Mouse (Mus musculus): ENCODE measurements around the gene Hist1h2br.

DNA sequence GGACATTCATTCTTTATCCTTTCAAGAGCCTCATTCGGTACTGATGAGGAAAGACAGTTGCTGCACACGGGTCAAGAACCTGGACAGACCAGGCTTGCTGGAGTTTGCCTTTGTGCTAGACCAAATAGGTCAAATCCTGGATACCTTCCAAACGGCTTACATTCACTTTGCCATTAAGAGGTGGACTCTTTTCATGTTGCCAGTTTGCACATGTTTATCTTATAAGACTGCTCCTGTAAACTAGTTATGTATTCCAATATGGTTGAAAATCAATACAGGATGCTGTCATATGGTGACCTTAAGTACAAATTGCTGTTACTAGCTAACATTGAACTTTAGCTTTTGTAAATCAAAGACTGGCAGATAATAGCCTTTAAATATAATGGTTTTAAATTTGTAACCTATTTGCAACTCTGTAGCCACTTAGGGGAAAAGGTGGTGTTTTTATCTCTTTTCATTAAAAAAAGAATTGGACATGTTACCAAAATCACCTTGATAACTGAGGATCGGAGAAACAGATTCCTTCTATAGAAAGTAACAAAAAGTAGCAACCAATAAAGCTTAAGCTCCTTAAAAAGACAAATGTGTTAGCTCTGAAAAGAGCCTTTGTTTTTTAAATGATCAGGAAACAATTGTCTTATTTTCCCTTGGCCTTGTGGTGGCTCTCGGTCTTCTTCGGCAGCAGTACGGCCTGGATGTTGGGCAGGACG is 47.2 kb upstream of the Hist1h2br start:
- TF ChIP-seq GATA1 (IDR thresholded peaks at IDR 0.05; ENCODE audit: borderline replicate concordance, low read length) = no peak
- no peak for TF ChIP-seq FLI1 (IDR thresholded peaks at IDR 0.05; ENCODE audit: low read length)
